Mouse (Mus musculus) embryo, embryonic 9.5 days (tissue): ENCODE measurements around the gene Cadm1.
A peak's percentile ranks its signal among the peaks of the same experiment; 100 is the strongest.

Source experiments
- DNase-seq: peaks from one replicate; pipeline ENCODE4 v3.0.0-alpha.2; 2017; ENCODE audit errors: extremely low spot score

Gene Cadm1

GRCm38 (mm10) chr9:47608441-47608840, 78.5 kb downstream of the Cadm1 start:
- DNase-seq: no peak

- DNase-seq: no peak
These were observed 78.9 kb downstream of the Cadm1 start for GRCm38 (mm10) chr9:47608921-47609320.

DNA sequence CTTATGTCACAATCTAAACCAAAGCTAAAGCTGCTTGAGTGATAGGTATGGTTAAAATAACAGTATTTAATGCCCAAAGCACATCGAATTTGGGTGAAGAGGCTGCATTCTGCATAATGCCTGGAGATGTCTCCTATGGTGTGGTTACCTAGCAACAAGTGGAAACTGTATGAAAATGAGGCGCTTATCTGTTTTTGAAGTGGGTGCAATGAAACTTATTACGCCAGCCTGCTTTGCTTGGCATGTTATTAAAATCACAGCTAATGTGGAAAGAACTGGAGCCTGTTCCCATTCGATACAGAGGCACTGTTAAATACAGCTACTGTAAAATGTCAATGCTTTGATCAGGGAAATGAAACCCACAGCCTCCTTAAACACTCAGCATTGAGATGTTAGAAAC, 79.5 kb downstream of the Cadm1 start:
- DNase-seq: no peak

DNA sequence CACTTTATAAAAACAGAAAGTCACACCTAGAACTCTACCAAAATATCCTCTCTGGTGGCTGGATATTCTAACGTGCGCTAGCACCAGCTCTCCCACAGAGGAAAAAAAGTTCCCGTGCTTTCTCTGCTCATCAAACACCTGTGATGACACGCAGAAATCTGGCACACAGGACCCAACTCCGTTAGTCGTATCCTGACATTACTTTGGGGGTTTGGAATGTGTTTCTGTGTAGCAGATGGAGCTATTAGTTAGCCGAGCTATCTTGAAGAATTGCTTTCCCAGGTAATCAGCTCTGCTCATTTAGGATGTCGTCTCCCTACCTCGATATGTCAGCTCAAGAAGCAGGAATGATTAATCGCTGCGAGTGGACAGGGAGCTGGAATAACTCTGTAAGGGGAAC, 80.3 kb downstream of the Cadm1 start:
- no peak for DNase-seq

GRCm38 (mm10) chr9:47612894-47613412, 83.0 kb downstream of the Cadm1 start:
- no peak for DNase-seq

DNA sequence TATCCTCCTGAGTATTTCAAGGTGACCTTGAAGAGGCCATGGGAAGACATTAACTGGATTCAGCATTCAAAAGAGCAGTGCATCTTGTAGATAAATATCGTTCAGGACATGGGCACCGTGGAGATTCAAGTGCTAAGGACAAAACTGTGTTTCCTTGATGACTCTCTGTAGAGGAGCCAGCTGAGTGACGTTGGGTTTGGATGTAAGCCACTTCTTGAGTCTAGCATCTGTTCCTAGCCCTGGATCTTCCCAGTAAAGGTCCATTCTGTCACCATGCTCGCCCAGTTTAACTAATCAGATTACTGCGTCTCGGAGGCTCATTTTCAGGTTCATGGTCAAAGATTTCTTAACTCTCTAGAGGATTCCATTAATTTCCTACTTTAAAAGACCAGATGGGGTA, 85.1 kb downstream of the Cadm1 start:
- no peak for DNase-seq

GRCm38 (mm10) chr9:47616391-47616790, 86.4 kb downstream of the Cadm1 start:
- DNase-seq: no peak

- no peak for DNase-seq
These were observed 89.6 kb downstream of the Cadm1 start for GRCm38 (mm10) chr9:47619501-47620029.

DNA sequence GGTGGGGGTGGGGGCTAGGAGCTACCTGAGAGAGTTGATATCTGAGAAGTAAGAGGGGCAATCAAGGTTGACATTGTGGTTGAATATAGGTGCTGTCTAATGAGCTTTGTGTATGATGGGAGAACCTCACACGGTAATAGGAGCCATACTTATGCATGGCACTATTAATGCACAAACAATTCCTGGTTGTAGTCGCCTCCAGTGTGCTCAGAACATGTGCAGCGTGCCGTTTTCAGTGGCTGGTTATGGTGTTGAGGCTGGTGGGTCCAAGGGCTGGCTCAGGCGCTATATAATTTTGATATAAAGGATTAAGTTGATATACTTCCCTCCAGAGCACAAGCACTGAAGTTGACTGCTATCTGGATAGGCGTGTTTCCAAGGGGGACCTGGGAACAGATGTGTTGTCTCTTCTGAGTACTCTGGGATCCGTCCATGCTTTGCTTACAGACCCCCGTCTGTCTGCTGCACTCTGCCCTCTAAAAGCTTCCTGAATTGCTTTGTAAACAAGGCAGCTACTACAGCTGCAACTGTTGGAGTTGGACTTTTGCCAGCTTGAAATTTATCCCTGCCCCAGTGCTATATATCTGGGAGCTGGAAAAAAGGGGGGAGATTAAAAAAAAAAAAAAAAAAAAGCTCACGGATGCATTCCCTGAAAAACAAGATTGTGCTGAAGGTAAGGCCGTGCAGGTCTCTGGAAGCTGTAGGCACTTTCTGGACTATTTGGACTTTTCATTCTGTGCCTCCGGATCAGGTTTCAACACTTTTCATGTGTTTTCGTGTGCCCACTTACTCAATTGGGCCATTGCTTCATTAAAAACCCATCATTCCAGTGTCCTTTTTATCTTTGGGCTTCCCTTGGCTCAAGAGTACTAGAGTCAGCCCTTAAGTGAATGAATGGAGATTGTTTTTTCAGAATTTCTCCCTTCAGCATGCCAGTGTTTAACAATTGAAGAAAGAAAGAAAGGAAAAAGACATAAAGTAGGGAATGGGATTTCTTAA, 93.8 kb downstream of the Cadm1 start:
- DNase-seq: peak; percentile 20

DNA sequence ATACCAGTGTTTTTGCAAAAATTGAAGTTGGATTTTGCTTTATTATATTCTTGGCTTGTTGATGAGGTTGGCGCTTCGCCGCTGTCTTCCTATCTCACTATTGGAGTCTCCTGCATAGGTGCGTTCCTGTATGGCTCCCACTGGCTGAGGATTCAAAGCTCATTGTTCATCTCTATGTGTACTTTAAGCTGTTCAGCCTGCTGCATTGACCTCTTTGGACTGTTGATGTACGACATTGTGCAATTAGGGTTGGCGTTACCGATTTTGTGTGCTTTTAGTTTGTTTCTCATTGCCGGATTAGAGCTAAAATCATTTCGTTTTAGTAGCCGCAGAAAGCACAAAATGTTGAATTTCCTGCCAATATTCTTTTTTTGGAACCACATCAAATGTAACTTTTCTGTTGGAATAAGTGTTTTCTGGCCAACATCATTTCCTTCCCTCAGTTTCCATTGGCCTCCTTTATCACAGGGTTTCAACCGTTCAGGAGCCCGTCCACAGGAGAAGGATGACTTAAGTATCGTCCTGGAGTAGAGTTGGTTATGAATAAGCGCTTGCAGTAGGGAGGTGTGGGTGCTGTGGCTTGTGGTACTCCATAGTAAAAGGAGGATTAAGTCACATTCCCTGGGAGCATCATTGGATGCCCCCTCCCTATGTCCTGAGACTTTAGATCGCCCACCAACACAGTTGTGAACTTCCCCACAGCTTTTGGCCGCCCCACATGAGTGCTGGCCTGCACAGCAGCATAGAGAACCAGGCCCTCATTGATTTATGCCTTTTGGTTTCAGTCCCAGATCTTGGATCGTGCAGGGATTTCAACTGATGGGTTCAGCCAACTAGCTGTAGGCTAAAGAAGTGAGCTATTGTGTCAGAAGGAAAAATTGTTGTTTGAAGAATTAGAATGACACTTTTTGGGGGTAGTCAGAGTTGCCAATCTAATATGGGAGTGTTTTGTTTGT, 94.9 kb downstream of the Cadm1 start:
- DNase-seq: no peak

GRCm38 (mm10) chr9:47625621-47626210, 95.7 kb downstream of the Cadm1 start:
- no peak for DNase-seq

GRCm38 (mm10) chr9:47627966-47628365, 98.0 kb downstream of the Cadm1 start:
- no peak for DNase-seq

- no peak for DNase-seq
These were observed 98.6 kb downstream of the Cadm1 start for GRCm38 (mm10) chr9:47628550-47628949.

DNA sequence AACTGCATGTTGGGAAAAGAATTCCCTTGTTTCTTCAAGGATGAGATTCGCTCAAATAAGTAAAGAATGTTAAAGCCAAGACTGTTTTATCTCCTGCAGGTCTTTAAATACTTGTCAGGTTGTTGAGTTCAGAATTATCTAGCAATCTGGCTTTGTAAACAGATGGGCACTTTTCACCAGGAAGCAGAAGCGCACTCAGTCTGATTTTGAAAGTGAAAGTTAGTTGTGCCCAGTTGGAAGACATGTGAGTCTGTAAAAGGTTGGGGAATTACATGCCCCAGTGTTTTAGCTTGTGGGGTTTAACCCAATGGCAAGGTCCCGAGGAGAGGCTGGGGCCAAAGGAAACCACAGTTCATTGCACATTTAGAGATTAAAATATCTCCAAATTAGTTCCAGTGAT, 104.7 kb downstream of the Cadm1 start:
- no peak for DNase-seq

GRCm38 (mm10) chr9:47642663-47643062, 112.7 kb downstream of the Cadm1 start:
- no peak for DNase-seq

GRCm38 (mm10) chr9:47645056-47645455, 115.1 kb downstream of the Cadm1 start:
- DNase-seq: no peak

- no peak for DNase-seq
These were observed 121.5 kb downstream of the Cadm1 start for GRCm38 (mm10) chr9:47651431-47651830.

GRCm38 (mm10) chr9:47652203-47652602, 122.2 kb downstream of the Cadm1 start:
- no peak for DNase-seq

DNA sequence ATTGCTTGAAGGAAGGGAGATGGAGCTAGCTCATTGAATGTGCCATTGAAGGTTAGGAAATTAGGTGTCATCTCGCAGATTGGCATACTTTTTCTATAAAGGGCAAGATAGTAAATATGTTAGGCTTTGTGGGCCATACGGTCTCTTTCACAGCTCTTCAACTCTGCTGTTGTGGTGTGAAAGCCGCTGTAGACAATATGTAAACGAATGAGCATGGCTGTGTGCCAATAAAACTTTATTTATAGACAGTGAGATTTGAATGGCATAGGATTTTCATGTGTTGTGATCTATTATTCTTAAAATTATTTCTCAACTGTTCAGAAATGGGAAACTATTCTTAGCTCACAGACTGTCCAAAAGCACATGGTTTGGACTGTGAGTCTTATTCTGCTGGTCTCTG, 123.0 kb downstream of the Cadm1 start:
- DNase-seq: no peak

DNA sequence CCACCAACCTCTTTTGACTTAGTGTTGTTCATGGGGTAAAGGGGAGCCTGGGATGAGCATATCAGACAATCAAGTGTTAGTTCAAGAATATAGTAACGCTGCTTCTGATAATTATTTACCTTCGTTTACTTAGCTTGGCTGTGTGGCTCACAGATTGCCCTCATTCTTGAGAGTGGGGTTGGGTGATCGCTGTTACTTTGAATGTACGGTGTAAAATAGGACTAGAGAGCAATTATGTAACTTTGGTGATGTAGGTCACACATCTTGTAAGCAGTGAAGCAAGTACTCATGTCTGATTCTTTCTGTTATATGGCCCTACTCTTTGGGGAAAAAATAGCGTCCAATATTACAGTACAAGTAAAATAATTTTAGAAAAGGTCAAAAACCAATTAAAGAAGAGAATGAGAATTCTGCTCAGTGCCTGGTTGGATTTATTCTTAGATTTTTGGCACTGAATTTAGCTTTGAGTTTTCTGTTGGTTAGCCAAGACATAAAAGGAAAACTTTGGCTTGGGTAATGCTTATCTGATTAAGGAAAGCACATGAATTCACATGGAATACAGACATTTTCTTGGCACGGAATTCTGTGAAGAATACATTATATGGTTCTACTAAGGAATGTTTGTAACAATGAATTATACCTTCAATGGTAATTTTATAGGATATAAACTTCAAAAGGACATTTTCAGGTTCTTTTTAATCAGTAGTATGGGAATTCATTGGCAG, 129.6 kb downstream of the Cadm1 start:
- DNase-seq: no peak

- no peak for DNase-seq
These were observed 131.6 kb downstream of the Cadm1 start for GRCm38 (mm10) chr9:47661611-47662010.
